Mouse (Mus musculus): ENCODE measurements around the gene Prkacb.

Gene Prkacb

GRCm38 (mm10) chr3:146723037-146723436 is 89.8 kb downstream of the Prkacb start:
- in situ Hi-C loops (cut with MboI) = no loop called here

DNA sequence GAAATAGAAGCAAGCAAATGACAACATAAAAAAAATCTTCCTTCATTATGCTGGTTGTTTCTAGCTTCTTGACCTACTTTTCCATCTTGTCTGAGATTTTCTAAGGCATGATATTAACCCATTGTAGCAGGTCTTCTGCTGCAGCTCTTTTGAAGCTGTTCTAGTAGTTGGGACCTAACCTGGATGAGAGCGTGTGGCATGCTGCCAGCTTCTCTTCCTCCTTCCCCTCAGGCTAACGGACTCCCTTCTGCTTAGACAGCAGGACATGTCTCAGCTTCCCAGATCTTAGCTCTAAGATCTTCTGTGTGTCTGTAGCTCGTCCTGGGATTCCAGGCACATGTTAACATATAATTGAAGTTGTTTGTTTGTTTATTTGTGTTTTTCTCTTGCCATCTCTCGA is 93.1 kb downstream of the Prkacb start:
- in situ Hi-C loops (cut with MboI) = no loop called here

DNA sequence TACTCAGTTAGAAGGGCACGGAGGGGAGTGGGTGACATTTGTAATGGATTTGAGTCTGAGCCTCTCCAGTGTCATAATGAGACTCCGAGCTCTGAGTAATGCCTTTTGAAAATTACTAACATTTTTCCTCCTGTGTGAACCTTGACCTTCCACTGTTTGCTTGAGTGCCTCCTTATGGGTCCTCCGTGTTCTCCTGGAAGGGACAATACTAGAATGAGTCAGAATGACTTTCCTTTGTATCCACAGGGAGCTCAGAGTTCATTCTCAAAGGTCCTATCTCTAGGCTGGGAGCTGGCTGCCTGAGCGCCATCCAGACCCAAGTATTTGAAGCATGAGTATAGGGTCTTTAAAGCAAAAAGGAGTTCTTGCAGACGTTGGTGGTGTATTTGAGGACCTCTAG is 94.5 kb downstream of the Prkacb start:
- in situ Hi-C loops (cut with MboI) = no loop called here

DNA sequence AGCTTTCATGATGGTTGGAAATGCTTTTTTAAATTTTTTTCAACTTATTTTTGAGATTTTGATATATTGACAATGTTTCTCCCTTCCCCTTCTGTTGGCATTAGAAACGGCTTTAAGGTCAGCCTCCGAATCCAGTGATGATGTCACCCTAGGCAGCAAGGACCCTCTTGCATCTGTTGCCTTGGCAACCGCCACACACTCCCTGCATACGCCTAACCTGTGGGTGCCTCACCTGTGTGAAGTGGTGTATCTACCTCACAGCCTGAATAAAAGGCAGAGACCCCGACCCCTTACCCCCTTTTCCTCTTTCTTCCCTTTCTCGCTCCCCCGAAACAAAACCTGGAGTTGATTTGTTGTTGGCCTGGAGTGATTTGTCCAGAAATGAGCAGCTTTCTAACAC is 100.5 kb downstream of the Prkacb start:
- in situ Hi-C loops (cut with MboI) = no loop called here

- in situ Hi-C loops (cut with MboI) = no loop called here
Measured at GRCm38 (mm10) chr3:146711559-146711958, 101.2 kb downstream of the Prkacb start.

- in situ Hi-C loops (cut with MboI) = no loop called here
Measured at GRCm38 (mm10) chr3:146711084-146711483, 101.7 kb downstream of the Prkacb start.

- in situ Hi-C loops (cut with MboI) = no loop called here
Measured at GRCm38 (mm10) chr3:146709086-146709485, 103.7 kb downstream of the Prkacb start.

- in situ Hi-C loops (cut with MboI) = no loop called here
Measured at GRCm38 (mm10) chr3:146708381-146708780, 104.4 kb downstream of the Prkacb start.

- in situ Hi-C loops (cut with MboI) = no loop called here
Measured at GRCm38 (mm10) chr3:146704099-146704498, 108.7 kb downstream of the Prkacb start.

DNA sequence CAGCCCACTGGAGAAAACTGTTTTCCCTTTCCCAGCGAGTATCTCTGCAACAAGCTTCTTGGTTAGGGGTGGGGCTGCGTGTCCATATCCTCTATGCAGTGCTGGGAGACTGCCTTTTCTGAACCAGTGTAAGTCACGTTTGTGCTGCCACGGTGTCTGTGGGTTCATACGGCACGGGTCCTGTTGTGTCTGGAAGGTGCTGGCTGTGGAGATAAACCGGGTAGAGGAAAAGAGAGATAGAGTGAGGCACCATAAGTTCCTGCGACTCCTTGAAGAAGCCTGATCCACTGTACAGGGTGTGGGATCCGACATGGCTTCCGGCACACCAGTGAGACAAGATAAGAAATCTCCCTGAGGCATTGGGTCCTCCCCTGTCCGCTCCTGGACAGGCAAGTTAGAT is 112.7 kb downstream of the Prkacb start:
- in situ Hi-C loops (cut with MboI) = no loop called here

DNA sequence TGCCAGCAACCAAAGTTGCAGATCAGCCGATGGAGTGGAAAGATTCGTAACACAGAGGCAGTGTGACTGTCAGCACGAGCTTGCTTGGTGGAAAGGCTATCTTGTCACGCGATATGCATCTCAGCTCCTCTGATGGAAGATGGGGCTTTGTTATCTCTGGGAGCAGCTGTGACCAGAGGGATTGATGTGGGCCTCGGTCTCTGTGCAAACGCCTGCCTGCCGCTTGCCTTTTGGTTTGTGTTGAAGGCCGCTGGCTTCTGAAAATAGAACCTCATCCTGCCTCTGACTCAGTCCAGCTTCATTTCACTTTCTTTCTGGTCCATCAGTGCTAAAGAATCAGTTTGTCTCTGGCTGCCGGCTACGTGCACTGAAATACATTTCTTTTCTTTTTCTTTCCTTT is 113.8 kb downstream of the Prkacb start:
- in situ Hi-C loops (cut with MboI) = no loop called here

- in situ Hi-C loops (cut with MboI) = no loop called here
Measured at GRCm38 (mm10) chr3:146692547-146692946, 120.2 kb downstream of the Prkacb start.

- in situ Hi-C loops (cut with MboI) = no loop called here
Measured at GRCm38 (mm10) chr3:146687121-146687725, 125.6 kb downstream of the Prkacb start.

GRCm38 (mm10) chr3:146686428-146686827 is 126.4 kb downstream of the Prkacb start:
- in situ Hi-C loops (cut with MboI) = no loop called here

GRCm38 (mm10) chr3:146684811-146685675 is 127.7 kb downstream of the Prkacb start, which contains the start of gene Samd13:
TSS of gene Samd13 (minus strand) at chr3:146685592.
- in situ Hi-C loops (cut with MboI) = no loop called here

DNA sequence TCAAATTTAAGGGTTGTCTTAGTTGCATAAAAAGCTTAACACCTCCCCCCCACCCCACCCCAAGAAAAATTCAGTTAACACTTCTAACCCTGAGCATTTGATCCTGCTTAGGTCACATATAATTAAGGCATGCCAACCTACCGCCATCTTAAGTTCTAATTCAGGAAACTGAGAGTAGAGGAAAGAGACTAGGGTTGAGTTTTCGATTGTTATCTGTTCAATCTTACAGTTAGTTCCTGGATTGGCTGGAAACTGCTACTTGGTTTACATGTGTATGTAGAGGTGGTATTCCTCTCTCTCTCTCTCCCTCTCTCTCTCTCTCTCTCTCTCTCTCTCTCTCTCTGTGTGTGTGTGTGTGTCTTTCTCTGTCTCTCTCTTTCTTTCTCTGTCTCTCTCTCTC is 129.7 kb downstream of the Prkacb start:
- in situ Hi-C loops (cut with MboI) = no loop called here

DNA sequence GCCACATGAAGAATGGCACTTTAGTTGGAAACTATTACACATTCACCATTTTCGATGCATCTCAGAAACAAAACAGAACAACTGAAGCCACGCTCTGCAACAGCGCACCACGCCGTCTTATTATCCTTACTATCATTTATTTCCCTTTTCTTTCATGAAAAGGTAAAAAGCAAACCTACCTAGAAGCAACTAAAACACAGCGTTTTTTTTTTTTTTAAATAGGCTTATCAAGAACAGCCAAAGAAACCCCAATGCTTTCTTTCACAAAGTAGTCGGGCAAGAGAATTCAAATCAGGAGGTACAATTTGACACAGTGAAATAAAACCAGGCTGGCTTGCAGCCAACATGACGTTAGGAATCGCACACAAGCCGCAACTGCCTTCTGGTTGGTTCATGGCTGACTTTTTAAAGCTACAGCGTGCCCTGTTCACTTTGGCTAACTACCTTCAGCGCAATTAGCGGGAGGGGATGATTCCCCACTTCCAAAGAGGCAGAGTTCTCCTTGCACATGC is 130.6 kb downstream of the Prkacb start:
- in situ Hi-C loops (cut with MboI) = no loop called here

DNA sequence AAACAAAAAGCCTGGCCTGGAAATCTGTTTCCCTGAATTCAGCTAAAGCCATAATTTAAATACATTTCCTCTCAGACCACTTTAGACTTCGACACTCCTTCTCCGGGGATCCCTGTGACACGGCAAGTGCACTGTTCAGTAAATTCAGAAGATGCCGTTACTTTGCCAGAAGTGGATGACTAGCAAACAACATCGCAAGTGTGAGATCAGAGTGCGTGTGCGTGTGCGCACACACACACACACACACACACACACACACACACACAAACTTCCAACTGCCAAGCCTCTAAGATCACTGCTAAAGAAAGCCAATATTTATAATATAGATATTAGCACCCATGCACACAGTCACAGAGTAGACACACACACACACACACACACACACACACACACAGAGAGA is 131.1 kb downstream of the Prkacb start:
- in situ Hi-C loops (cut with MboI) = no loop called here

- in situ Hi-C loops (cut with MboI) = no loop called here
Measured at GRCm38 (mm10) chr3:146680625-146681024, 132.2 kb downstream of the Prkacb start.

GRCm38 (mm10) chr3:146679646-146680045 is 133.1 kb downstream of the Prkacb start:
- in situ Hi-C loops (cut with MboI) = no loop called here

Data from mature B cell (primary cell).